Mouse (Mus musculus) midbrain, postnatal 0 days (tissue): ENCODE measurements around the gene Rspo4. TPM values are rescaled to one million over a fixed set of nuclear protein-coding genes. Genes with fewer than 3 reads are reported as not detected.

Experiments used
- ATAC-seq: fragments of 200-750 bp; cut with Nextera tagmentation; 2 replicates; pipeline ENCODE4 v1.8.0; 2017; ENCODE audit warnings: moderate number of reproducible peaks, mild to moderate bottlenecking, moderate TSS enrichment, moderate library complexity; ENCODE audit not compliant: low FRiP score
- DNase-seq: peaks from one replicate; pipeline ENCODE4 v3.0.0-alpha.2; 2015; ENCODE audit warnings: low spot score
- H3K27ac ChIP-seq: fragments of 300-500 bp; sonication (generic); 2 replicates; pipeline ENCODE4 v1.5.1; 2014; ENCODE audit warnings: low read depth, mild to moderate bottlenecking, low read length, mixed read lengths
- H3K27me3 ChIP-seq: fragments of 300-500 bp; sonication (generic); 2 replicates; pipeline ENCODE4 v1.6.1; 2014; ENCODE audit warnings: low read length, control low read depth, mixed read lengths; ENCODE audit not compliant: insufficient read depth
- H3K36me3 ChIP-seq: fragments of 300-500 bp; sonication (generic); 2 replicates; pipeline ENCODE4 v1.6.1; 2014; ENCODE audit warnings: low read length, control low read depth, mixed read lengths; ENCODE audit not compliant: insufficient read depth
- H3K4me1 ChIP-seq: fragments of 300-500 bp; sonication (generic); 2 replicates; pipeline ENCODE4 v1.6.1; 2014; ENCODE audit warnings: mild to moderate bottlenecking, control low read depth, antibody characterized with exemption, low read length, mixed read lengths; ENCODE audit not compliant: insufficient read depth
- H3K4me2 ChIP-seq: fragments of 300-500 bp; sonication (generic); 2 replicates; pipeline ENCODE4 v1.6.1; 2014; ENCODE audit warnings: low read depth, mild to moderate bottlenecking, low read length, mixed read lengths; ENCODE audit not compliant: poor library complexity, severe bottlenecking
- H3K4me3 ChIP-seq: fragments of 300-500 bp; sonication (generic); 2 replicates; pipeline ENCODE4 v1.5.1; 2014; ENCODE audit warnings: low read depth, mild to moderate bottlenecking, low read length, moderate library complexity
- H3K9ac ChIP-seq: fragments of 300-500 bp; sonication (generic); replicated peaks from 2 replicates; pipeline ENCODE4 v1.6.1; 2014; ENCODE audit warnings: mild to moderate bottlenecking, low read length, moderate library complexity, mixed read lengths; ENCODE audit not compliant: poor library complexity, severe bottlenecking
- H3K9me3 ChIP-seq: fragments of 300-500 bp; sonication (generic); 2 replicates; pipeline ENCODE4 v1.6.1; 2016; ENCODE audit warnings: low read length, control low read depth
- CTCF ChIP-seq: IDR thresholded peaks from 2 replicates; pipeline ENCODE4 v1.5.1; 2016; ENCODE audit warnings: antibody characterized with exemption, mild to moderate bottlenecking
- WGBS: fragments of 180-500 bp; shearing (Covaris S2); extraction: QIAGEN DNeasy Blood & Tissue Kit; methylation state at CpG from one replicate; pipeline ENCODE4 v1.1.7; 2014; 5-methylcytosine and 5-hydroxymethylcytosine counted together
- polyA plus RNA-seq: library from polyadenylated mRNA; unstranded; fragments of >200 nt; fragmentation: Nextera tagmentation; extraction: Ambion mirVana; gene quantifications from 2 replicates; pipeline ENCODE4 v1.2.1, GENCODE M21; 2015
- total RNA-seq: library from RNA; depleted of rRNA; stranded (reverse); fragments of >200 nt; gene quantifications from 2 replicates; pipeline ENCODE4 v1.2.3, GENCODE M21; 2014; rRNA removed

Rspo4 gene
- total RNA-seq, result 0.33 TPM in 1 of 2 replicates, not detected in the other
- 0.44 and 0.55 TPM in 2 replicates for polyA plus RNA-seq

- DNase-seq, result no peak
- peaks cover 26% of the 10 kb centered on the region for H3K27me3 ChIP-seq
- H3K4me1 ChIP-seq, result peaks cover 3% of the 10 kb centered on the region; the same call in 1 of the 2 replicates
- 0 out of 2 replicates have a peak, but pooled peaks have one; percentile 20 for ATAC-seq
- H3K4me3 ChIP-seq, result peak within 1 kb of the TSS; percentile 32
- 2% methylated on average over 45 of the region's 50 CpGs for WGBS
- TF ChIP-seq CTCF, result no peak
- no peaks in the 10 kb centered on the region for H3K36me3 ChIP-seq
- H3K4me2 ChIP-seq, result peak within 1 kb of the TSS; percentile 51
- H3K9me3 ChIP-seq, result no peaks in the 10 kb centered on the region
- H3K9ac ChIP-seq, result 0 out of 2 replicates have a peak within 1 kb of the TSS, but pooled peaks have one; percentile 33
- no peak within 1 kb of the TSS for H3K27ac ChIP-seq
Observed at GRCm38 (mm10) chr2:151842648-151843226, at the start of gene Rspo4. TSS of gene Rspo4 (plus strand) at chr2:151842927.

DNA sequence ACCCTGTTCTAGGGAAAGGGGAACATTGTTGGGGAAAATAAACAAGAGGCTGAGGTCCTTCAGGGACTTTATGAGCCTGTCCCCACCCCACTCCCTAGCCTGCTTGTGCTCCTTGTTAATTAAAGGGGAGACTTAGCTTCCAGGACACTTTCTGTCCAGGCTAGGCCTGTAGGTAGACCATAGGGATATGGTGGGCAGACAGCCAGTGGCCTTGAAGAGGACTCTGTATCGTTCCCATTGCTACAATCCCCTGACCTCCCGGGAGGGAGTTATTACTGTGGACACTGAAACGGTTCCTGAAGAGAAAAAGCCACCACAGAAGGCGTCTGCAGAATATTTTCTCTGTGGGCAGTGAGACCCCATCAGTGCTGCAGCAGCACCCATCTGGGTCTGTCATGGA lies 27.1 kb upstream of the Rspo4 start:
- Histone ChIP-seq H3K4me1 (no peaks in the 10 kb centered on the region), H3K36me3 (no peaks in the 10 kb centered on the region), H3K4me2 (no peak overlapping the region), H3K9ac (no peak overlapping the region), H3K4me3 (no peak overlapping the region), H3K27ac (no peak overlapping the region), H3K27me3 (no peaks in the 10 kb centered on the region), H3K9me3 (no peaks in the 10 kb centered on the region)
- no peak for ATAC-seq
- DNase-seq, result no peak
- no peak for TF ChIP-seq CTCF
- WGBS, result 72% methylated on average over 4 of the region's 4 CpGs

GRCm38 (mm10) chr2:151862257-151862810 lies 19.6 kb downstream of the Rspo4 start:
- DNase-seq (peak; percentile 56), ATAC-seq (no peak)
- H3K4me1 ChIP-seq, result no peaks in the 10 kb centered on the region; the same call in 1 of the 2 replicates
- H3K27me3 ChIP-seq, result no peaks in the 10 kb centered on the region
- H3K4me3 ChIP-seq, result no peak overlapping the region
- TF ChIP-seq CTCF, result peak; percentile 81
- no peaks in the 10 kb centered on the region for H3K36me3 ChIP-seq
- H3K9ac ChIP-seq, result no peak overlapping the region
- H3K4me2 ChIP-seq, result no peak overlapping the region
- H3K27ac ChIP-seq, result no peak overlapping the region
- H3K9me3 ChIP-seq, result no peaks in the 10 kb centered on the region
- 36% methylated on average over 5 of the region's 5 CpGs for WGBS

DNA sequence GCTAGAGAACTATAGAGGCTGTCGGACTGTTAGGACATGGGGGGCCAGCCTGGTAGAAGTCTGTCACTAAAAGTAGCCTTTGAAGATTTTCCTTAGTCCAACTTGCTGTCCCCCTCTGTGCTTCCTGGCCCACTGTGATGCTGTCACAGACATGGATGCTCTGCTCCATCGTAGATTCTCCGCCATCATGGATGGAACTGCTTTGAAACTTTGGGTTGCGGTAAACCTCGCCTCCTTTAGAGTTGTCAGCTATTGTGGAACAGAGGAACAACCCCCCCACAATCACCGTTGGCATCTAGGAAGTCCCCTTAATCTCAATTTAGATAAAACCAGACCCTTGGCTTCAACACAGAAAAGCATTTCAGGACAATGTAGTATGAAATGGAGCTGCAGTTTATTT lies 22.2 kb downstream of the Rspo4 start:
- no peak for TF ChIP-seq CTCF
- Histone ChIP-seq H3K27me3 (no peaks in the 10 kb centered on the region), H3K4me3 (no peak overlapping the region), H3K36me3 (no peaks in the 10 kb centered on the region), H3K4me1 (no peaks in the 10 kb centered on the region; the same call in 1 of the 2 replicates), H3K4me2 (no peak overlapping the region), H3K9ac (no peak overlapping the region), H3K27ac (no peak overlapping the region), H3K9me3 (no peaks in the 10 kb centered on the region)
- no peak for DNase-seq
- no peak for ATAC-seq
- 89% methylated on average over 6 of the region's 6 CpGs for WGBS

DNA sequence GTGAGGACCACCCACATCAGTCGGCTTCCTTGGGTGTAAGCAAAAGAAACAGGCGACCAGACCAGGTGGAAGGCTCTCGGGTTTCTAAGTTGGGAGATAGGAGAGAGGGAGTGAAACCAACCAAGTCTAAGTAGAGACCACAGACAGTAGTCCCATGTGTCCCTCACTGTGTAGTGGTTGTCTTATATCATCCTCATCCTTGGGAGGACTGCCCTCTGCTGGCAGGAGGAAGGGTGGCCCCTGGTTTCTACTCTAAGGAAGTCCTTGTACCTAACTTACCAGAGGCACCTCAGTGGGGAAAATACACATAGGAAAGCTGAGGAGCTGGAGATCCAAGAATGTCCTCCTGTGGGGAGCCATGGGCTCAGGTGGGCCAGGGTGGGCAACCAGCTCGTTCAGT lies 23.8 kb downstream of the Rspo4 start:
- no peak for ATAC-seq
- Histone ChIP-seq H3K9me3 (no peaks in the 10 kb centered on the region), H3K36me3 (no peaks in the 10 kb centered on the region), H3K27ac (no peak overlapping the region), H3K27me3 (no peaks in the 10 kb centered on the region), H3K4me2 (no peak overlapping the region), H3K4me3 (no peak overlapping the region), H3K9ac (no peak overlapping the region), H3K4me1 (no peaks in the 10 kb centered on the region; the same call in 1 of the 2 replicates)
- WGBS, result 46% methylated on average over 4 of the region's 4 CpGs
- DNase-seq, result peak; percentile 50
- TF ChIP-seq CTCF, result peak; percentile 68

- no peaks in the 10 kb centered on the region for H3K27me3 ChIP-seq
- no peaks in the 10 kb centered on the region for H3K36me3 ChIP-seq
- H3K4me2 ChIP-seq, result no peak overlapping the region
- no peak overlapping the region for H3K4me3 ChIP-seq
- DNase-seq, result no peak
- no peak overlapping the region for H3K27ac ChIP-seq
- TF ChIP-seq CTCF, result no peak
- WGBS, result 87% methylated on average over 8 of the region's 8 CpGs
- no peak overlapping the region for H3K9ac ChIP-seq
- no peaks in the 10 kb centered on the region for H3K9me3 ChIP-seq
- no peak for ATAC-seq
- no peaks in the 10 kb centered on the region for H3K4me1 ChIP-seq
Observed at GRCm38 (mm10) chr2:151868196-151868595, 25.5 kb downstream of the Rspo4 start.
